ENCODE assay signal across 9 mouse cellular contexts in genomic region chr7:132766235-132766871, GRCm38 (mm10). TPM values are rescaled to one million over a fixed set of nuclear protein-coding genes. Genes with fewer than 3 reads are reported as not detected.
DNase-seq lines count a peak whose midpoint lies in the region; ATAC-seq and TF ChIP-seq lines count a peak whose summit lies in the region.
"Had no signal": no experiment of that assay in that cellular context is flagged by ENCODE, and none has a peak within 500 bp of the region (broad histone marks: within the 10 kb centered on the region; RNA-seq: fewer than 3 reads in every experiment).

No protein-coding gene starts in this region.

- H3K9me3 ChIP-seq in heart, embryonic 13.5 days: no peaks in the 10 kb centered on the region
- no peaks in the 10 kb centered on the region for H3K9me3 ChIP-seq in lung, postnatal 0 days (ENCODE audit: low read length)

- TF ChIP-seq EP300 in heart, adult 2 months (IDR thresholded peaks at IDR 0.05; ENCODE audit: insufficient read depth, low read depth, low read length): peak; percentile 83
- peak; percentile 78 for TF ChIP-seq EP300 in lung, postnatal 0 days (IDR thresholded peaks at IDR 0.05)

- intact Hi-C loops in heart, adult 2 months (cut with DNase I): no loop called here
- intact Hi-C loops in heart, postnatal 25 days (cut with DNase I): loop anchor here (5.0 kb wide), 1 partner anchor 94 kb away; no protein-coding TSS in a partner anchor

- peak overlapping the region; percentile 65 for H3K27ac ChIP-seq in heart, adult 2 months
- peak overlapping the region; percentile 41 for H3K27ac ChIP-seq in heart, embryonic 13.5 days (replicated peaks)
- peak overlapping the region; percentile 60 for H3K27ac ChIP-seq in lung, postnatal 0 days (ENCODE audit: low read length)

- ATAC-seq in heart, embryonic 13.5 days (ENCODE audit: extremely low read depth, insufficient number of reproducible peaks, low FRiP score, low TSS enrichment): no peak
- peak; percentile 86 for ATAC-seq in lung, postnatal 0 days
- ATAC-seq in frontal cortex, adult (ENCODE audit: low TSS enrichment): no peak

- peaks cover 22% of the 10 kb centered on the region for H3K4me1 ChIP-seq in heart, adult 2 months (ENCODE audit: control insufficient read depth, insufficient read depth, low read length)
- peaks cover 30% of the 10 kb centered on the region for H3K4me1 ChIP-seq in heart, embryonic 13.5 days
- H3K4me1 ChIP-seq in lung, postnatal 0 days (ENCODE audit: insufficient read depth, low read depth, low read length): peaks cover 3% of the 10 kb centered on the region; the same call in 1 of the 2 replicates

- no peak for TF ChIP-seq CTCF in heart, adult 2 months (IDR thresholded peaks at IDR 0.05)
- no peak for TF ChIP-seq CTCF in brain, embryonic 14.5 days (IDR thresholded peaks at IDR 0.05; ENCODE audit: borderline replicate concordance, extremely low read depth, insufficient read depth, insufficient read length)
- TF ChIP-seq CTCF in lung, postnatal 0 days (IDR thresholded peaks at IDR 0.05): no peak

- no peak overlapping the region for H3K9ac ChIP-seq in heart, adult 2 months (ENCODE audit: low read depth, low read length)
- H3K9ac ChIP-seq in heart, embryonic 13.5 days: no peak overlapping the region; the same call in 1 of the 2 replicates
- H3K9ac ChIP-seq in lung, postnatal 0 days (replicated peaks; ENCODE audit: low read depth): no peak overlapping the region

- H3K27me3 ChIP-seq in heart, adult 2 months (ENCODE audit: control insufficient read depth, insufficient read depth, low read length): no peaks in the 10 kb centered on the region
- H3K27me3 ChIP-seq in heart, embryonic 13.5 days (replicated peaks): no peaks in the 10 kb centered on the region
- H3K27me3 ChIP-seq in lung, postnatal 0 days (replicated peaks; ENCODE audit: insufficient read depth, low read length): no peaks in the 10 kb centered on the region

- peaks cover 30% of the 10 kb centered on the region for H3K36me3 ChIP-seq in heart, adult 2 months (ENCODE audit: control insufficient read depth, insufficient read depth, low read length)
- peaks cover 29% of the 10 kb centered on the region for H3K36me3 ChIP-seq in heart, embryonic 13.5 days
- H3K36me3 ChIP-seq in lung, postnatal 0 days (ENCODE audit: insufficient read depth, low read length): peaks cover 14% of the 10 kb centered on the region; the same call in 1 of the 2 replicates

- no peak overlapping the region for H3K4me3 ChIP-seq in heart, adult 2 months
- H3K4me3 ChIP-seq in heart, embryonic 13.5 days: no peak overlapping the region
- H3K4me3 ChIP-seq in lung, postnatal 0 days (ENCODE audit: low read depth, low read length): no peak overlapping the region

- peaks cover 6% of the 10 kb centered on the region; the same call in 1 of the 2 replicates for H3K79me2 ChIP-seq in heart, adult 2 months (replicated peaks; ENCODE audit: control insufficient read depth, insufficient read depth, low read length)

- no peak overlapping the region for H3K4me2 ChIP-seq in heart, embryonic 13.5 days
- no peak overlapping the region for H3K4me2 ChIP-seq in lung, postnatal 0 days (replicated peaks; ENCODE audit: low read depth, low read length)

- no peak for TF ChIP-seq POLR2A in heart, adult 2 months (IDR thresholded peaks at IDR 0.05; ENCODE audit: insufficient read depth, low read depth, low read length)
- no peak for TF ChIP-seq POLR2A in brain, embryonic 14.5 days (IDR thresholded peaks at IDR 0.05; ENCODE audit: borderline replicate concordance, extremely low read depth, insufficient read depth, insufficient read length, poor library complexity, severe bottlenecking)

- 48% methylated on average over 11 of the region's 11 CpGs for WGBS in heart, adult 2 months
- 60% methylated on average over 11 of the region's 11 CpGs for WGBS in heart, embryonic 13.5 days
- whole genome bisulfite sequencing in lung, postnatal 0 days: 50% methylated on average over 11 of the region's 11 CpGs

- peak in 1 of 2 experiments; percentile 61 for DNase-seq in heart, adult 2 months
- no peak for DNase-seq in heart, postnatal 25 days (ENCODE audit: low spot score)
- DNase-seq in brain, embryonic 14.5 days (ENCODE audit: low read depth): peak; percentile 52
- DNase-seq in lung, postnatal 0 days (ENCODE audit: low spot score): peak; percentile 66
- DNase-seq in urinary bladder, adult 2 months (ENCODE audit: low spot score): no peak
- no peak for DNase-seq in layer of hippocampus, postnatal 10 days (ENCODE audit: low spot score in 2 of 2)
- DNase-seq: thymus, postnatal 36 days had no signal

RNA-seq across cellular contexts. Expression of gene Fam53b, which starts 47.3 kb away (rescaled TPM):
- 10 to 100 TPM; 22.0 to 26.9 TPM for total RNA-seq in heart, adult 2 months (2021)
- 22.5 and 25.7 TPM in 2 replicates for polyA plus RNA-seq in heart, adult 2 months (2012; rRNA removed)
- 10 to 100 TPM; 25.8 to 26.8 TPM for total RNA-seq in heart, postnatal 25 days (2021)
- polyA plus RNA-seq in brain, embryonic 14.5 days (2012; rRNA removed): 14.8 and 16.1 TPM in 2 replicates
- polyA plus RNA-seq in heart, embryonic 13.5 days (2015; fragmentation: Nextera tagmentation; extraction: Ambion mirVana): 12.5 and 15.7 TPM in 2 replicates
- polyA plus RNA-seq in lung, postnatal 0 days (2015; fragmentation: Nextera tagmentation; extraction: Ambion mirVana): 27.2 and 31.2 TPM in 2 replicates
- polyA plus RNA-seq in urinary bladder, adult 2 months (2012; rRNA removed): 11.2 and 15.8 TPM in 2 replicates
- 10 to 100 TPM; 17.1 to 17.2 TPM for total RNA-seq in layer of hippocampus, postnatal 10 days (2021)

Comparison
In these comparisons a context has a peak if more than half of its experiments do, and no peak if none do; other contexts are left out.
1. DNase-seq: peak in brain, embryonic 14.5 days (single experiment) and lung, postnatal 0 days (single experiment); none in heart, postnatal 25 days (single experiment), urinary bladder, adult 2 months (single experiment) and layer of hippocampus, postnatal 10 days (0 of 2).
2. Peak in every context shown above with its lines, with median percentiles within 50 percentile points of each other: H3K27ac ChIP-seq.